Mouse (Mus musculus) olfactory bulb, adult 2 months (tissue): ENCODE data around the gene Slc35g2.

Source experiments
- CTCF ChIP-seq: fragments of 200-500 bp; IDR thresholded peaks from 2 replicates; pipeline ENCODE4 v1.5.1; 2012; ENCODE audit warnings: low read depth, mild to moderate bottlenecking, low read length, moderate library complexity; ENCODE audit not compliant: insufficient read depth
- POLR2A ChIP-seq: fragments of 200-500 bp; IDR thresholded peaks from 2 replicates; pipeline ENCODE4 v1.6.1; 2012; ENCODE audit warnings: mild to moderate bottlenecking, low read depth, low read length, moderate library complexity; ENCODE audit not compliant: insufficient read depth

- TF ChIP-seq POLR2A (no peak), CTCF (peak; percentile 18; the same call in 1 of the 2 replicates)
Measured at GRCm38 (mm10) chr9:100569798-100570625, 878 bp downstream of the Slc35g2 start.
